Mouse (Mus musculus) forebrain, embryonic 13.5 days (tissue): ENCODE measurements around the gene Irf8. TPM values are rescaled to one million over a fixed set of nuclear protein-coding genes. Genes with fewer than 3 reads are reported as not detected.

Source experiments
- ATAC-seq: fragments of 200-750 bp; cut with Nextera tagmentation; 2 replicates; pipeline ENCODE4 v1.8.0; 2017
- H3K27ac ChIP-seq: fragments of 300-500 bp; sonication (generic); 2 replicates; pipeline ENCODE4 v1.5.1; 2015; ENCODE audit warnings: inconsistent platforms, mild to moderate bottlenecking, moderate library complexity
- H3K27me3 ChIP-seq: fragments of 300-500 bp; sonication (generic); 2 replicates; pipeline ENCODE4 v1.6.1; 2015; ENCODE audit warnings: mild to moderate bottlenecking, inconsistent platforms
- H3K36me3 ChIP-seq: fragments of 300-500 bp; sonication (generic); 2 replicates; pipeline ENCODE4 v1.6.1; 2015; ENCODE audit warnings: mild to moderate bottlenecking, inconsistent platforms; ENCODE audit not compliant: poor library complexity, severe bottlenecking
- H3K4me1 ChIP-seq: fragments of 300-500 bp; sonication (generic); 2 replicates; pipeline ENCODE4 v1.6.1; 2015; ENCODE audit warnings: inconsistent platforms
- H3K4me2 ChIP-seq: fragments of 300-500 bp; sonication (generic); 2 replicates; pipeline ENCODE4 v1.6.1; 2015; ENCODE audit warnings: inconsistent platforms, mild to moderate bottlenecking, moderate library complexity
- H3K4me3 ChIP-seq: fragments of 300-500 bp; sonication (generic); 2 replicates; pipeline ENCODE4 v1.5.1; 2015; ENCODE audit warnings: mild to moderate bottlenecking, inconsistent platforms
- H3K9ac ChIP-seq: fragments of 300-500 bp; sonication (generic); 2 replicates; pipeline ENCODE4 v1.6.1; 2015; ENCODE audit warnings: mild to moderate bottlenecking, inconsistent platforms
- H3K9me3 ChIP-seq: fragments of 300-500 bp; sonication (generic); replicated peaks from 2 replicates; pipeline ENCODE4 v1.6.1; 2016; ENCODE audit warnings: inconsistent platforms
- WGBS: fragments of 180-500 bp; shearing (Covaris S2); methylation state at CpG from one replicate; pipeline ENCODE4 v1.1.7; 2015; 5-methylcytosine and 5-hydroxymethylcytosine counted together
- polyA plus RNA-seq: library from polyadenylated mRNA; unstranded; fragments of >200 nt; fragmentation: Nextera tagmentation; extraction: Ambion mirVana; gene quantifications from 2 replicates; pipeline ENCODE4 v1.2.1, GENCODE M21; 2015

Irf8 gene
- polyA plus RNA-seq, 1 experiment from 2014 or later, result 2.7 TPM

GRCm38 (mm10) chr8:120755306-120756297 lies 19.4 kb downstream of the Irf8 start:
- WGBS, result 53% methylated on average over 19 of the region's 19 CpGs
- H3K36me3 ChIP-seq, result no peaks in the 10 kb centered on the region
- no peak for ATAC-seq
- no peak overlapping the region for H3K27ac ChIP-seq
- H3K27me3 ChIP-seq, result no peaks in the 10 kb centered on the region
- H3K9me3 ChIP-seq, result no peaks in the 10 kb centered on the region
- 0 out of 2 replicates have a peak, but pooled peaks cover 3% of the 10 kb centered on the region for H3K4me1 ChIP-seq
- no peak overlapping the region for H3K4me3 ChIP-seq
- H3K4me2 ChIP-seq, result no peak overlapping the region
- H3K9ac ChIP-seq, result no peak overlapping the region

DNA sequence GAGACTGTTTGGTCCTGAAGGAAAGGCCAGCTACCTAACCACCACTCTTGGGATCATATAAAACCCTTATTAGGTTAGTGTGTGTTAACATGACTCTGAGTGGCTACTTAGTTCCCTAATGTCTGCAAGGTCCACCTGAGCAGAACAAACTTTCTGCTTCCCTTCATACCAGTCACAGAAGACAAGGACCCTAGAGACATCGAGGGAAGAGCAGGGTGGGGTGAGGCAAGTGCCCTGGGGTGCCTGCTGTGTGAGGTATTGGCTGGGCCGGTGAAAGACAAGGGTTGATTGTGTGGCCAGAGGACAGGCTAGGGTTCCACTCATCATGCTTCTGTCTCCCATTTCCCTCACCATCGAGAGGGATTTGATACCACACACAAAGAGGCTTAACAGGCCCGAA lies 21.8 kb downstream of the Irf8 start:
- no peak for ATAC-seq
- Histone ChIP-seq H3K4me3 (no peak overlapping the region), H3K4me2 (no peak overlapping the region), H3K9me3 (no peaks in the 10 kb centered on the region), H3K36me3 (no peaks in the 10 kb centered on the region), H3K4me1 (no peaks in the 10 kb centered on the region), H3K9ac (no peak overlapping the region), H3K27me3 (no peaks in the 10 kb centered on the region), H3K27ac (no peak overlapping the region)
- 45% methylated on average over 4 of the region's 4 CpGs for WGBS

DNA sequence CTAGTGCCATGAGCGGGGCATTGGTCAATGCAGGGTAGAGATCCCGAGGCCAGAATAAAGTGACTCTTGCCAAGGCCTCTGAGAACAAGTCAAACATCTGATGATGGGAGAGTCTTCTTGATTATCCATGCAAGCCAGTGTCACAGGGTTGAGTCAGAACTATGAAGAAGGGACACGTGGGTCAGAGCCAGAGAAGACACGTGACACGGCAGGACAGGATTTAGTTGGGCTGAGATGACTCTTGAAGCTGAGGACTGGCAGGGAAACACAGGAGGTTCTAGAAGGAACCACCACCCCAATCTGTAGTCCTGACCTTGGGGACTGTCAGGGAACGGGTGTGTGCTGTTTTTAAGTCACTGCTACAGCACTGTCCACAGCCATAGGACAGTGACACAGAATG lies 23.7 kb downstream of the Irf8 start:
- no peaks in the 10 kb centered on the region for H3K36me3 ChIP-seq
- H3K4me2 ChIP-seq, result no peak overlapping the region
- no peaks in the 10 kb centered on the region for H3K27me3 ChIP-seq
- WGBS, result 84% methylated on average over 6 of the region's 6 CpGs
- no peaks in the 10 kb centered on the region for H3K4me1 ChIP-seq
- no peak overlapping the region for H3K9ac ChIP-seq
- no peaks in the 10 kb centered on the region for H3K9me3 ChIP-seq
- no peak overlapping the region for H3K27ac ChIP-seq
- no peak for ATAC-seq
- no peak overlapping the region for H3K4me3 ChIP-seq

DNA sequence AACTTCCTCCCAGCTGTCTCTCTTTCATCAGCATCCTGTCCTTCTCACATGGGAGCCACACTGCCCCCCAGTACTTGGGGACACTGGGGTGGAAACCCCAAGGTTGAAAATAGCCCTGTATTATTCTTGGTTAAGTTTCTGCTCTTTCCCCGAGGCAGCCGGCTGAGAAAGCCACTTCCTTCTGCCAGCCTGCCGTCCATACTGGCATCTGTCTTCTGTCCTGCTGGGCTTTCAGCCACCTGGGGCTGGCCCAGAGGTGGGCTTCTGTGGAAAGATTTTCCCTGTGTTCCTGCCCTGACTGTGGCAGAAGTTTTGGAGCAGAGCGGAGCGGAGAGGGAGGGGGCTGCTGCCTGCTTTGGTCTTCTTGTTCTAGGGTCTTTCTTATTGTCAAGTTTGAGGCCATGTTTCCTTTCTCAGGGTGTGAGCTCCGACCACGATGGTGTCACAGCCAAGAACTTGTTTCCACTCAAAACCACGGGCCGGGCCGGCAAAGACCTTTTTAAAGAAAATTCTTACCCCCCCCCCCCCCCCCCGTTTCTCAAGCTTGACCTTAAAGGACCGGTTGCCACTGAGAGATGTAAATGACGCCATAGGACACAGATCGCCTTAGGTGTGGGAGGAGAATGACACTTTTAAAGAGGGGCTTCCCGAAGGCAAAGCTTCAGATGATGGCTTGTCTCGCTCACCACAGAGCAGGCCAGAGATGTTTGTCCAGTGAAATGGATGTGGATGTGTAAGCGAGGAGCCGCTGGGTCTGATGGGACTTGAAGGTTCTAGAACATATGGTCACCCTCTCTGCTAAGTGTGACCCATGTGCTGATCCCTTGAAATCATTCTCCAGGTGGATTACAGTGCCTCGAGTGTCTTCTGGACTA lies 24.4 kb downstream of the Irf8 start:
- no peaks in the 10 kb centered on the region for H3K4me1 ChIP-seq
- H3K9ac ChIP-seq, result no peak overlapping the region
- no peak overlapping the region for H3K27ac ChIP-seq
- no peak overlapping the region for H3K4me3 ChIP-seq
- H3K27me3 ChIP-seq, result no peaks in the 10 kb centered on the region
- WGBS, result 88% methylated on average over 19 of the region's 19 CpGs
- no peaks in the 10 kb centered on the region for H3K36me3 ChIP-seq
- no peak for ATAC-seq
- H3K4me2 ChIP-seq, result no peak overlapping the region
- no peaks in the 10 kb centered on the region for H3K9me3 ChIP-seq

- Histone ChIP-seq H3K4me1 (no peaks in the 10 kb centered on the region), H3K27ac (no peak overlapping the region), H3K9me3 (no peaks in the 10 kb centered on the region), H3K9ac (no peak overlapping the region), H3K4me3 (no peak overlapping the region), H3K36me3 (no peaks in the 10 kb centered on the region), H3K4me2 (no peak overlapping the region), H3K27me3 (no peaks in the 10 kb centered on the region)
- WGBS, result 74% methylated on average over 5 of the region's 5 CpGs
- no peak for ATAC-seq
Observed at GRCm38 (mm10) chr8:120763267-120763666, 27.1 kb downstream of the Irf8 start.

- Histone ChIP-seq H3K4me3 (no peak overlapping the region), H3K4me2 (no peak overlapping the region), H3K27ac (no peak overlapping the region), H3K4me1 (no peaks in the 10 kb centered on the region), H3K27me3 (no peaks in the 10 kb centered on the region), H3K9me3 (no peaks in the 10 kb centered on the region), H3K36me3 (no peaks in the 10 kb centered on the region), H3K9ac (no peak overlapping the region)
- ATAC-seq, result no peak
Observed at GRCm38 (mm10) chr8:120764638-120765037, 28.5 kb downstream of the Irf8 start.

- no peak overlapping the region for H3K9ac ChIP-seq
- no peaks in the 10 kb centered on the region for H3K4me1 ChIP-seq
- no peak for ATAC-seq
- H3K27me3 ChIP-seq, result no peaks in the 10 kb centered on the region
- no peaks in the 10 kb centered on the region for H3K9me3 ChIP-seq
- H3K4me3 ChIP-seq, result no peak overlapping the region
- H3K4me2 ChIP-seq, result no peak overlapping the region
- no peak overlapping the region for H3K27ac ChIP-seq
- H3K36me3 ChIP-seq, result no peaks in the 10 kb centered on the region
- 30% methylated on average over 3 of the region's 3 CpGs for WGBS
Observed at GRCm38 (mm10) chr8:120766622-120767021, 30.5 kb downstream of the Irf8 start.

DNA sequence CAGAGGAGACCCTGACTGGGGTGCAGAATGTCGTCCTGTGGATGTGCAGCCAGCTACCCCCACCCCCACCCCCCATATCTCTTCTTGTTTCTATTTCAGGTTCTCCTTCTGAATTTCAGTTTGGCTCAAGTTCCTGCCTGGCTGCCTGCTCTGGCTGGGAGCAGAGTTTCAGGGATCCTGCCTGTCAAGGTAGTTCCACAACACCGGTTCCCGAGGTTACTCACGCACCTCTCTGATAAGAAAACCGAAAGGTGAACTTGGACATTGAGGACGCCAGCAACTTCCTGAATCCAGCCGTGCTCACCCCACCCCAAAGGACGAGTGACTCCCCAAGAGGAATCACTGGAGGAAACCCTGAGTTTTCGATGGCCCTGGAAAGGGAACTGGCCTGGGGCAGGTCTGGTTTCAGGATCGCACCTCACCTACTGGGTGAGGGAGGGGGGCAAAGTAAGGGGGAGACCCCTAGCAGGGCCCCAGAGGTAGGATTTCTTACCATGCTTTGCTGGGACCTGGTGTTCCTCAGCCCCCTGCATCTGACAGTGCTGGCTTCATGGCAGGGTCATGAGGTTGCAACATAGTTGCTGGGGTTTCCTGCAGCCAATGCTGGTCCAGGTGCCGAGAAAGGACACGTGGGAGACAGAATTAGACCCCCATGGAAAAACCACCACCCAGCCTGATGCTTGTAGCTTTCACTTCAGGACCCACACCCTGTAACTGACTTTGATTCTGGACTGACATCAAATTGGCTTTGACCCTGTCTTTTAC lies 32.5 kb downstream of the Irf8 start:
- Histone ChIP-seq H3K9ac (no peak overlapping the region), H3K27ac (no peak overlapping the region), H3K4me2 (no peak overlapping the region), H3K27me3 (no peaks in the 10 kb centered on the region), H3K36me3 (no peaks in the 10 kb centered on the region), H3K4me3 (no peak overlapping the region), H3K4me1 (no peaks in the 10 kb centered on the region), H3K9me3 (no peaks in the 10 kb centered on the region)
- ATAC-seq, result no peak
- 83% methylated on average over 12 of the region's 12 CpGs for WGBS

GRCm38 (mm10) chr8:120777184-120777583 lies 41.0 kb downstream of the Irf8 start:
- no peak overlapping the region for H3K9ac ChIP-seq
- no peaks in the 10 kb centered on the region for H3K9me3 ChIP-seq
- H3K4me1 ChIP-seq, result peaks cover 5% of the 10 kb centered on the region; the same call in 1 of the 2 replicates
- no peaks in the 10 kb centered on the region for H3K27me3 ChIP-seq
- no peak overlapping the region for H3K27ac ChIP-seq
- WGBS, result 89% methylated on average over 10 of the region's 10 CpGs
- H3K4me2 ChIP-seq, result no peak overlapping the region
- no peak for ATAC-seq
- H3K4me3 ChIP-seq, result no peak overlapping the region
- no peaks in the 10 kb centered on the region for H3K36me3 ChIP-seq

GRCm38 (mm10) chr8:120777732-120778131 lies 41.6 kb downstream of the Irf8 start:
- no peak for ATAC-seq
- 0 out of 2 replicates have a peak overlapping the region, but pooled peaks have one; percentile 31 for H3K27ac ChIP-seq
- no peaks in the 10 kb centered on the region for H3K9me3 ChIP-seq
- H3K4me2 ChIP-seq, result no peak overlapping the region
- WGBS, result 47% methylated on average over 13 of the region's 13 CpGs
- H3K36me3 ChIP-seq, result no peaks in the 10 kb centered on the region
- H3K27me3 ChIP-seq, result no peaks in the 10 kb centered on the region
- H3K4me3 ChIP-seq, result no peak overlapping the region
- H3K4me1 ChIP-seq, result peaks cover 5% of the 10 kb centered on the region; the same call in 1 of the 2 replicates
- H3K9ac ChIP-seq, result no peak overlapping the region

DNA sequence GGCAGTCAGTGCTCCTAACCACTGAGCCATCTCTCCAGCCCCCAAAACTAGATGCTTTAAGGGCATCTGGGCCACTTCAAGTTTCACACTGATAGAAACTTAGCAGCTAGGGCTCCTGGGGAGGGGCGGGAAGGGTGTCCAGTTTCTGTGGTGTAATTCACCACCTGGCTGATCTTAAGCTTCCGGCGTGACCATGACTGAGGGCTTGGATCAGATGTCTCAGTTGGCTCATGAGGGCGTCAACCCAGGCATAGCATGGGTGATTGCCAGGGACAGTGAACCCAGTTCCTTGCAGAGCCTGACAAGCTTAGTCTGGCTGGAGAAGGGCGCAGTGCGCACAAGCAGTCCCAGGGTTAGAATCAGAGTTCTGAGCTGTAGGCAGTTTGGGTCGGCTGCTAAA lies 42.9 kb downstream of the Irf8 start:
- H3K4me3 ChIP-seq, result no peak overlapping the region
- H3K9ac ChIP-seq, result no peak overlapping the region
- no peak overlapping the region for H3K27ac ChIP-seq
- no peak overlapping the region for H3K4me2 ChIP-seq
- no peak for ATAC-seq
- H3K36me3 ChIP-seq, result no peaks in the 10 kb centered on the region
- 97% methylated on average over 7 of the region's 7 CpGs for WGBS
- no peaks in the 10 kb centered on the region for H3K9me3 ChIP-seq
- H3K4me1 ChIP-seq, result peaks cover 5% of the 10 kb centered on the region; the same call in 1 of the 2 replicates
- no peaks in the 10 kb centered on the region for H3K27me3 ChIP-seq
